9 mouse cellular contexts compared by ENCODE assay signal in the genomic region with DNA sequence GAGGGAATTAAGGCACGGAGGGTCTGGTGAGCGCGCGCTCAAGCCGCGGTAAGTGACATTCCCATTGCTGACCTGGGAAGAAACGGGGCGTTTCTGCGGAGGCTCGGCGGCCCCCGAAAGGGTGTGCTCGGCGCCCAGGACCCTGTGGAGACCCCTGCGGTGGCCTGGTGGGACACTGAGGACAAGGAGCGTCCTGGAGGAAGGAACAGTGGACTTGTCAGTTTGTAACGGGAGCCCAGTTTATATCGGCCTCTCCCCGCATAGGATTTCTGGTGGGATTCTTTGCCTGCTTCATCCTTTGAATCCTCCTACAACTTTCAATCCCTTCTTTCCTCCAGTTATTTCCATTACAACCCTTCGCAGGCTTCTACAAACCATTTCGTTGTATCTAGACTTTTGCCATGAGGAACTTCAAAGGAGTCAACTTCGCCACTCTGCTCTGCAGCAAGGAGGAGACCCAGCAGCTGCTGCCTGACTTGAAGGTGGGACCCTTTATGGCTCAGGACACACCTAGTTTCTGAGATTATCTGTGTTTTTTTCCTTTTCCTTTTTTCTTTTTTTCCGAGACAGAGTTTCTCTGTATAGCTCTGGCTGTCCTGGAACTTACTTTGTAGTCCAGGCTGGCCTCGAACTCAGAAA. TPM values are rescaled to one million over a fixed set of nuclear protein-coding genes. Genes with fewer than 3 reads are reported as not detected.
DNase-seq lines count a peak whose midpoint lies in the region; ATAC-seq and TF ChIP-seq lines count a peak whose summit lies in the region.
"Had no signal": no experiment of that assay in that cellular context is flagged by ENCODE, and none has a peak within 500 bp of the region (broad histone marks: within the 10 kb centered on the region; RNA-seq: fewer than 3 reads in every experiment).

No protein-coding gene starts in this region.

- H3K9me3 ChIP-seq in erythroblast, embryonic 14.5 days (ENCODE audit: control insufficient read depth, low read length) = no peaks in the 10 kb centered on the region
- no peaks in the 10 kb centered on the region for H3K9me3 ChIP-seq in limb, embryonic 15.5 days
- H3K9me3 ChIP-seq in stomach, embryonic 15.5 days = no peaks in the 10 kb centered on the region

- no peaks in the 10 kb centered on the region for H3K27me3 ChIP-seq in spleen, adult 2 months (ENCODE audit: control insufficient read depth, insufficient read depth, low read length)
- H3K27me3 ChIP-seq in erythroblast, embryonic 14.5 days (ENCODE audit: control insufficient read depth) = no peaks in the 10 kb centered on the region
- no peaks in the 10 kb centered on the region for H3K27me3 ChIP-seq in limb, embryonic 15.5 days
- no peaks in the 10 kb centered on the region for H3K27me3 ChIP-seq in stomach, embryonic 15.5 days (replicated peaks)

- no peak for DNase-seq in spleen, adult 2 months (ENCODE audit: low read depth in 1 of 2, low spot score in 2 of 2)
- no peak for DNase-seq in spleen, adult 18-20 months
- no peak for DNase-seq in thymus, postnatal 4 days
- DNase-seq in right cerebral cortex, adult 2 months (ENCODE audit: low spot score in 2 of 2) = no peak

- TF ChIP-seq POLR2A in spleen, adult 2 months (IDR thresholded peaks at IDR 0.05; ENCODE audit: low read depth, low read length) = no peak

- WGBS in spleen, adult 2 months = 6% methylated on average over 24 of the region's 24 CpGs
- 5% methylated on average over 24 of the region's 24 CpGs for WGBS in limb, embryonic 15.5 days
- 5% methylated on average over 24 of the region's 24 CpGs for WGBS in stomach, embryonic 15.5 days

- H3K9ac ChIP-seq in limb, embryonic 15.5 days = peak overlapping the region; percentile 47
- peak overlapping the region; percentile 62 for H3K9ac ChIP-seq in stomach, embryonic 15.5 days

- peak overlapping the region; percentile 92 for H3K4me2 ChIP-seq in limb, embryonic 15.5 days
- peak overlapping the region; percentile 75 for H3K4me2 ChIP-seq in stomach, embryonic 15.5 days

- peaks cover 3% of the 10 kb centered on the region; the same call in 1 of the 2 replicates for H3K4me1 ChIP-seq in spleen, adult 2 months (ENCODE audit: control insufficient read depth, insufficient read depth, insufficient read length)
- peaks cover 44% of the 10 kb centered on the region for H3K4me1 ChIP-seq in erythroblast, embryonic 14.5 days (ENCODE audit: control insufficient read depth)
- peaks cover 7% of the 10 kb centered on the region for H3K4me1 ChIP-seq in limb, embryonic 15.5 days
- peaks cover 3% of the 10 kb centered on the region; the same call in 1 of the 2 replicates for H3K4me1 ChIP-seq in stomach, embryonic 15.5 days

- TF ChIP-seq CTCF in spleen, adult 2 months (IDR thresholded peaks at IDR 0.05; ENCODE audit: extremely low read depth, insufficient read depth, insufficient read length, insufficient replicate concordance) = no peak

- H3K27ac ChIP-seq in spleen, adult 2 months (ENCODE audit: insufficient read depth, low read length) = no peak overlapping the region
- no peak overlapping the region for H3K27ac ChIP-seq in limb, embryonic 15.5 days
- no peak overlapping the region for H3K27ac ChIP-seq in stomach, embryonic 15.5 days

- peak overlapping the region; percentile 93 for H3K4me3 ChIP-seq in spleen, adult 2 months (ENCODE audit: extremely low read depth, insufficient read depth, insufficient read length)
- peak overlapping the region; percentile 89 for H3K4me3 ChIP-seq in erythroblast, embryonic 14.5 days (replicated peaks)
- peak overlapping the region; percentile 77 for H3K4me3 ChIP-seq in limb, embryonic 15.5 days
- peak overlapping the region; percentile 68 for H3K4me3 ChIP-seq in stomach, embryonic 15.5 days (replicated peaks)

- H3K36me3 ChIP-seq in spleen, adult 2 months (ENCODE audit: control insufficient read depth, insufficient read depth, low read length) = no peaks in the 10 kb centered on the region
- peaks cover 39% of the 10 kb centered on the region for H3K36me3 ChIP-seq in erythroblast, embryonic 14.5 days (ENCODE audit: control insufficient read depth)
- H3K36me3 ChIP-seq in limb, embryonic 15.5 days = peaks cover 22% of the 10 kb centered on the region
- H3K36me3 ChIP-seq in stomach, embryonic 15.5 days = peaks cover 10% of the 10 kb centered on the region; the same call in 1 of the 2 replicates

- peak; percentile 12; the same call in 1 of the 2 replicates for ATAC-seq in limb, embryonic 15.5 days (ENCODE audit: insufficient number of reproducible peaks, low FRiP score, low TSS enrichment, low read depth)
- no peak for ATAC-seq in stomach, embryonic 15.5 days (ENCODE audit: insufficient read depth, low FRiP score, low read depth)
- ATAC-seq in monocyte, adult 5-6 weeks (replicated peaks; ENCODE audit: insufficient number of reproducible peaks, low FRiP score, low TSS enrichment, poor library complexity, severe bottlenecking) = no peak

RNA-seq across cellular contexts. Expression of gene Espl1, which starts 0.4 kb away (rescaled TPM):
- 8.9 and 15.1 TPM in 2 replicates for polyA plus RNA-seq in spleen, adult 2 months (2012; rRNA removed)
- 12.0 and 15.2 TPM in 2 replicates for polyA plus RNA-seq in erythroblast, embryonic 14.5 days (2012)
- polyA plus RNA-seq in limb, embryonic 15.5 days (2015; fragmentation: Nextera tagmentation; extraction: Ambion mirVana) = 17.7 and 19.5 TPM in 2 replicates
- 22.9 and 23.9 TPM in 2 replicates for polyA plus RNA-seq in stomach, embryonic 15.5 days (2015; fragmentation: Nextera tagmentation; extraction: Ambion mirVana)
- total RNA-seq in monocyte, adult 5-6 weeks (2017) = 0.76 to 4.6 TPM (median 4.0 TPM) in 3 replicates

RNA-seq across cellular contexts. Expression of gene Mfsd5, which starts 17.2 kb away (rescaled TPM):
- 57.8 and 79.8 TPM in 2 replicates for polyA plus RNA-seq in spleen, adult 2 months (2012; rRNA removed)
- polyA plus RNA-seq in erythroblast, embryonic 14.5 days (2012) = 3.2 and 3.5 TPM in 2 replicates
- 100.0 and 103 TPM in 2 replicates for polyA plus RNA-seq in limb, embryonic 15.5 days (2015; fragmentation: Nextera tagmentation; extraction: Ambion mirVana)
- polyA plus RNA-seq in stomach, embryonic 15.5 days (2015; fragmentation: Nextera tagmentation; extraction: Ambion mirVana) = 66.3 and 66.4 TPM in 2 replicates
- 30.1 to 39.1 TPM (median 34.0 TPM) in 3 replicates for total RNA-seq in monocyte, adult 5-6 weeks (2017)

RNA-seq across cellular contexts. Expression of gene Gm9918, which starts 26.1 kb away (rescaled TPM):
- 0.05 TPM in 1 of 2 replicates, not detected in the other for polyA plus RNA-seq in spleen, adult 2 months (2012; rRNA removed)
- polyA plus RNA-seq in erythroblast, embryonic 14.5 days (2012) = not detected in 2 replicates
- 0.79 and 0.83 TPM in 2 replicates for polyA plus RNA-seq in limb, embryonic 15.5 days (2015; fragmentation: Nextera tagmentation; extraction: Ambion mirVana)
- polyA plus RNA-seq in stomach, embryonic 15.5 days (2015; fragmentation: Nextera tagmentation; extraction: Ambion mirVana) = 0.27 and 0.30 TPM in 2 replicates
- total RNA-seq in monocyte, adult 5-6 weeks (2017) = not detected in 3 replicates
- total RNA-seq: common myeloid progenitor, adult 5-6 weeks had no signal

RNA-seq across cellular contexts. Expression of gene Pfdn5, which starts 29.4 kb away (rescaled TPM):
- polyA plus RNA-seq in spleen, adult 2 months (2012; rRNA removed) = 51.9 and 63.6 TPM in 2 replicates
- 1.2 and 3.3 TPM in 2 replicates for polyA plus RNA-seq in erythroblast, embryonic 14.5 days (2012)
- polyA plus RNA-seq in limb, embryonic 15.5 days (2015; fragmentation: Nextera tagmentation; extraction: Ambion mirVana) = 314 and 380 TPM in 2 replicates
- 322 TPM in 2 replicates for polyA plus RNA-seq in stomach, embryonic 15.5 days (2015; fragmentation: Nextera tagmentation; extraction: Ambion mirVana)
- 576 to 776 TPM (median 626 TPM) in 3 replicates for total RNA-seq in monocyte, adult 5-6 weeks (2017)

RNA-seq across cellular contexts. Expression of gene Myg1, which starts 35.0 kb away (rescaled TPM):
- polyA plus RNA-seq in spleen, adult 2 months (2012; rRNA removed) = 41.9 and 48.4 TPM in 2 replicates
- polyA plus RNA-seq in erythroblast, embryonic 14.5 days (2012) = 6.4 and 8.0 TPM in 2 replicates
- 81.8 and 86.3 TPM in 2 replicates for polyA plus RNA-seq in limb, embryonic 15.5 days (2015; fragmentation: Nextera tagmentation; extraction: Ambion mirVana)
- polyA plus RNA-seq in stomach, embryonic 15.5 days (2015; fragmentation: Nextera tagmentation; extraction: Ambion mirVana) = 83.5 and 85.5 TPM in 2 replicates
- 20.0 to 37.9 TPM (median 27.2 TPM) in 3 replicates for total RNA-seq in monocyte, adult 5-6 weeks (2017)

Comparison
In these comparisons a context has a peak if more than half of its experiments do, and no peak if none do; other contexts are left out.
1. RNA of gene Mfsd5, which starts 17.2 kb away (polyA plus RNA-seq): 100.0 to 103 TPM in limb, embryonic 15.5 days, 66.3 to 66.4 TPM in stomach, embryonic 15.5 days and 57.8 to 79.8 TPM in spleen, adult 2 months; 3.2 to 3.5 TPM in erythroblast, embryonic 14.5 days; every median in the first group is over 10 times any median in the second.
2. Peak in every context shown above with its lines, with median percentiles within 50 percentile points of each other: H3K4me3 ChIP-seq.